Mouse (Mus musculus) G1E (cell line): ENCODE results near the gene Ccl21b.
"Not testable (repeated sequence)": the region's sequence is repeated elsewhere in the genome, so short reads cannot be mapped to it uniquely, and the experiment has no call there.

Source experiments
- CTCF ChIP-seq: IDR thresholded peaks from 2 replicates; pipeline ENCODE4 v1.5.1; 2012; ENCODE audit warnings: low read depth, low read length, inconsistent platforms, mixed read lengths
- GATA1 ChIP-seq: IDR thresholded peaks from 2 replicates; pipeline ENCODE4 v1.6.1; 2012; ENCODE audit warnings: borderline replicate concordance, low read length, inconsistent platforms, mixed read lengths
- GATA2 ChIP-seq: IDR thresholded peaks from 2 replicates; pipeline ENCODE4 v1.6.1; 2012; ENCODE audit warnings: low read depth, low read length, inconsistent platforms, borderline replicate concordance
- POLR2AphosphoS5 ChIP-seq: IDR thresholded peaks from 2 replicates; pipeline ENCODE4 v1.6.1; 2012; ENCODE audit warnings: low read depth, low read length, inconsistent platforms; ENCODE audit not compliant: insufficient replicate concordance
- TAL1 ChIP-seq: conservative IDR thresholded peaks from 2 replicates; pipeline ENCODE4 v1.6.1; 2012; ENCODE audit warnings: low read depth, low read length, inconsistent platforms, mixed read lengths

- TF ChIP-seq TAL1, CTCF, POLR2AphosphoS5, GATA1, GATA2: not testable (repeated sequence)
Measured at GRCm38 (mm10) chr4:42255467-42255866, at the start of gene Ccl21b.
